Mouse (Mus musculus): Measurements from ENCODE around the gene Alkbh4. TPM values are rescaled to one million over a fixed set of nuclear protein-coding genes. Genes with fewer than 3 reads are reported as not detected.
"Not testable (repeated sequence)": the region's sequence is repeated elsewhere in the genome, so short reads cannot be mapped to it uniquely, and the experiment has no call there.

Alkbh4 gene
- 1 to 10 TPM; 3.4 to 6.1 (median 4.1) TPM for total RNA-seq (2022)

- DNase-seq (ENCODE audit: low spot score in 2 of 2), result peak; percentile 92 to 96
Measured at GRCm38 (mm10) chr5:136135571-136136291, at the start of gene Alkbh4, which contains the start of gene Lrwd1. Alkbh4 (plus strand) TSS chr5:136136146. Lrwd1 (minus strand) TSS chr5:136136074.

- DNase-seq (ENCODE audit: low spot score in 2 of 2), result peak; percentile 34 to 66
Measured at GRCm38 (mm10) chr5:136086290-136086689, 49.7 kb upstream of the Alkbh4 start.

- peak in 1 of 2 experiments; percentile 24 for DNase-seq (ENCODE audit: low spot score in 2 of 2)
Measured at GRCm38 (mm10) chr5:136088821-136089575, 46.9 kb upstream of the Alkbh4 start.

- peak in 1 of 2 experiments; percentile 60 for DNase-seq (ENCODE audit: low spot score in 2 of 2)
Measured at GRCm38 (mm10) chr5:136091927-136092326, 44.0 kb upstream of the Alkbh4 start.

GRCm38 (mm10) chr5:136094249-136095010 is 41.5 kb upstream of the Alkbh4 start:
- no peak for DNase-seq (ENCODE audit: low spot score in 2 of 2)

GRCm38 (mm10) chr5:136095089-136095488 is 40.9 kb upstream of the Alkbh4 start:
- DNase-seq (ENCODE audit: low spot score in 2 of 2), result no peak

GRCm38 (mm10) chr5:136098536-136098935 is 37.4 kb upstream of the Alkbh4 start:
- DNase-seq (ENCODE audit: low spot score in 2 of 2), result no peak

- peak in 1 of 2 experiments; percentile 27 for DNase-seq (ENCODE audit: low spot score in 2 of 2)
Measured at GRCm38 (mm10) chr5:136102099-136102820, 33.7 kb upstream of the Alkbh4 start.

- DNase-seq (ENCODE audit: low spot score in 2 of 2), result peak in 1 of 2 experiments; percentile 10
Measured at GRCm38 (mm10) chr5:136104511-136104910, 31.4 kb upstream of the Alkbh4 start.

- DNase-seq (ENCODE audit: low spot score in 2 of 2), result no peak
Measured at GRCm38 (mm10) chr5:136108486-136108885, 27.5 kb upstream of the Alkbh4 start.

- no peak for DNase-seq (ENCODE audit: low spot score in 2 of 2)
Measured at GRCm38 (mm10) chr5:136109042-136109441, 26.9 kb upstream of the Alkbh4 start.

- DNase-seq (ENCODE audit: low spot score in 2 of 2), result not testable (repeated sequence)
Measured at GRCm38 (mm10) chr5:136113546-136113945, 22.4 kb upstream of the Alkbh4 start.

- peak; percentile 93 for DNase-seq (ENCODE audit: low spot score in 2 of 2)
Measured at GRCm38 (mm10) chr5:136115891-136116783, 19.8 kb upstream of the Alkbh4 start, which contains the start of gene Polr2j. Polr2j (plus strand) TSS chr5:136116631.

- no peak for DNase-seq (ENCODE audit: low spot score in 2 of 2)
Measured at GRCm38 (mm10) chr5:136116784-136117112, 19.2 kb upstream of the Alkbh4 start.

GRCm38 (mm10) chr5:136122165-136122564 is 13.8 kb upstream of the Alkbh4 start:
- DNase-seq (ENCODE audit: low spot score in 2 of 2), result no peak

GRCm38 (mm10) chr5:136136292-136136990 is 495 bp downstream of the Alkbh4 start:
- no peak for DNase-seq (ENCODE audit: low spot score in 2 of 2)

- DNase-seq (ENCODE audit: low spot score in 2 of 2), result no peak
Measured at GRCm38 (mm10) chr5:136137658-136138274, 1.8 kb downstream of the Alkbh4 start.

- DNase-seq (ENCODE audit: low spot score in 2 of 2), result no peak
Measured at GRCm38 (mm10) chr5:136139393-136139792, 3.4 kb downstream of the Alkbh4 start.

GRCm38 (mm10) chr5:136140057-136140482 is 4.1 kb downstream of the Alkbh4 start:
- no peak for DNase-seq (ENCODE audit: low spot score in 2 of 2)
